Mouse (Mus musculus) erythroblast, embryonic 14.5 days (primary cell): ENCODE results near the gene Zc3h18.

Experiments used
- GATA1 ChIP-seq: IDR thresholded peaks from 2 replicates; pipeline ENCODE4 v1.6.1; 2012; ENCODE audit warnings: low read length, inconsistent platforms, mixed read lengths
- TAL1 ChIP-seq: IDR thresholded peaks from 3 replicates; pipeline ENCODE4 v1.6.1; 2012; ENCODE audit warnings: low read length, inconsistent platforms, mixed read lengths

GRCm38 (mm10) chr8:122433269-122433905 is 57.0 kb downstream of the Zc3h18 start:
- TF ChIP-seq TAL1 (no peak), GATA1 (no peak)
